In the genomic region with DNA sequence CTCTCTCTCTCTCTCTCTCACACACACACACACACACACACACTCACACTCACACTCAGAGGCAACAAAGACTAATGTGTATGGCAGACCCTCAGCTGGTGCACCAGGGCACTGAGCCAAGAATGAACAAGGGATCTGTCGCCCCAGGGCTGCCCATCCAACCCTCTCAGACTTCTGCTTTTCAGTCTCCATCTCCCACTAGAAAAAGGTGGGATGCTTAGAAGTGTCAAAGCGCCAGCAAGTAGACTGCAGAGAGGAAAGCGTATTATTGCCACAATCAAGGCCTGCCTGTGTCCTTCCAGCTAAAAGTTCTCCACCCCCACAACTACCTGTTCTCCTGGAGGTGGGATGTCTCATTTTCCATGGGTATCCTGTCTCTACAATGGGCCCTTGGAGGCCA, we compare ENCODE assay signal across 9 mouse cellular contexts. TPM values are rescaled to one million over a fixed set of nuclear protein-coding genes. Genes with fewer than 3 reads are reported as not detected.
DNase-seq lines count a peak whose midpoint lies in the region; ATAC-seq and TF ChIP-seq lines count a peak whose summit lies in the region.
"Had no signal": no experiment of that assay in that cellular context is flagged by ENCODE, and none has a peak within 500 bp of the region (broad histone marks: within the 10 kb centered on the region; RNA-seq: fewer than 3 reads in every experiment).

No protein-coding gene starts in this region.

- H3K27ac ChIP-seq in hindbrain, embryonic 10.5 days, result no peak overlapping the region
- H3K27ac ChIP-seq in hindbrain, embryonic 11.5 days (ENCODE audit: low read depth, low read length), result no peak overlapping the region
- H3K27ac ChIP-seq in embryonic facial prominence, embryonic 15.5 days (replicated peaks), result no peak overlapping the region
- H3K27ac ChIP-seq in limb, embryonic 13.5 days, result no peak overlapping the region

- no peak for TF ChIP-seq CTCF in E14TG2a.4 (conservative IDR thresholded peaks at IDR 0.05; ENCODE audit: low read length)

- no peak for DNase-seq in hindbrain, embryonic 10.5 days (ENCODE audit: low spot score)
- DNase-seq in hindbrain, embryonic 11.5 days (ENCODE audit: low spot score), result no peak
- no peak for DNase-seq in frontal cortex, postnatal 14 days (ENCODE audit: low spot score in 2 of 2)
- no peak for DNase-seq in layer of hippocampus, adult 9-10 months (ENCODE audit: low spot score)
- no peak for DNase-seq in layer of hippocampus, postnatal 14 days (ENCODE audit: low spot score in 2 of 2)

- H3K9me3 ChIP-seq in hindbrain, embryonic 10.5 days, result no peaks in the 10 kb centered on the region
- no peaks in the 10 kb centered on the region for H3K9me3 ChIP-seq in hindbrain, embryonic 11.5 days (ENCODE audit: control insufficient read depth, low read length)
- H3K9me3 ChIP-seq in E14TG2a.4 (ENCODE audit: low read length), result no peaks in the 10 kb centered on the region
- no peaks in the 10 kb centered on the region for H3K9me3 ChIP-seq in embryonic facial prominence, embryonic 15.5 days (replicated peaks)
- H3K9me3 ChIP-seq in limb, embryonic 13.5 days, result no peaks in the 10 kb centered on the region

- peaks cover 50% of the 10 kb centered on the region for H3K27me3 ChIP-seq in hindbrain, embryonic 10.5 days (ENCODE audit: insufficient read depth, poor library complexity, severe bottlenecking)
- peaks cover 9% of the 10 kb centered on the region; the same call in 1 of the 2 replicates for H3K27me3 ChIP-seq in hindbrain, embryonic 11.5 days (ENCODE audit: control insufficient read depth, insufficient read depth, low read length)
- H3K27me3 ChIP-seq in E14TG2a.4 (ENCODE audit: insufficient read depth, low read length), result peaks cover 54% of the 10 kb centered on the region
- H3K27me3 ChIP-seq in embryonic facial prominence, embryonic 15.5 days, result no peaks in the 10 kb centered on the region
- H3K27me3 ChIP-seq in limb, embryonic 13.5 days, result no peaks in the 10 kb centered on the region
- H3K27me3 ChIP-seq: Patski had no signal

- H3K36me3 ChIP-seq in hindbrain, embryonic 10.5 days, result no peaks in the 10 kb centered on the region
- no peaks in the 10 kb centered on the region for H3K36me3 ChIP-seq in hindbrain, embryonic 11.5 days (ENCODE audit: control insufficient read depth, insufficient read depth, low read length)
- H3K36me3 ChIP-seq in E14TG2a.4 (ENCODE audit: insufficient read depth, low read length), result no peaks in the 10 kb centered on the region
- H3K36me3 ChIP-seq in embryonic facial prominence, embryonic 15.5 days, result no peaks in the 10 kb centered on the region
- no peaks in the 10 kb centered on the region for H3K36me3 ChIP-seq in limb, embryonic 13.5 days

- H3K4me2 ChIP-seq in hindbrain, embryonic 11.5 days (replicated peaks; ENCODE audit: low read depth, low read length), result no peak overlapping the region
- peak overlapping the region; percentile 70 for H3K4me2 ChIP-seq in embryonic facial prominence, embryonic 15.5 days (replicated peaks)
- H3K4me2 ChIP-seq in limb, embryonic 13.5 days (replicated peaks), result peak overlapping the region; percentile 81

- 85% methylated on average over 3 of the region's 3 CpGs for WGBS in hindbrain, embryonic 10.5 days
- 87% methylated on average over 3 of the region's 3 CpGs for WGBS in hindbrain, embryonic 11.5 days
- WGBS in embryonic facial prominence, embryonic 15.5 days, result 77% methylated on average over 3 of the region's 3 CpGs
- WGBS in limb, embryonic 13.5 days, result 76% methylated on average over 3 of the region's 3 CpGs

- 0 out of 2 replicates have a peak overlapping the region, but pooled peaks have one; percentile 85 for H3K4me3 ChIP-seq in hindbrain, embryonic 10.5 days
- H3K4me3 ChIP-seq in hindbrain, embryonic 11.5 days (ENCODE audit: low read depth, low read length), result no peak overlapping the region
- H3K4me3 ChIP-seq in E14TG2a.4 (replicated peaks; ENCODE audit: low read length), result peak overlapping the region; percentile 93
- H3K4me3 ChIP-seq in embryonic facial prominence, embryonic 15.5 days (replicated peaks), result peak overlapping the region; percentile 87; the same call in 1 of the 2 replicates
- peak overlapping the region; percentile 82; the same call in 1 of the 2 replicates for H3K4me3 ChIP-seq in limb, embryonic 13.5 days

- no peak for ATAC-seq in hindbrain, embryonic 11.5 days (ENCODE audit: low FRiP score)
- no peak for ATAC-seq in embryonic facial prominence, embryonic 15.5 days (ENCODE audit: insufficient number of reproducible peaks, low FRiP score, low TSS enrichment, low read depth)
- ATAC-seq in limb, embryonic 13.5 days (ENCODE audit: low FRiP score, low read depth), result no peak

- peaks cover 49% of the 10 kb centered on the region for H3K4me1 ChIP-seq in hindbrain, embryonic 10.5 days (replicated peaks)
- no peaks in the 10 kb centered on the region for H3K4me1 ChIP-seq in hindbrain, embryonic 11.5 days (replicated peaks; ENCODE audit: control insufficient read depth, insufficient read depth, low read length)
- peaks cover 40% of the 10 kb centered on the region for H3K4me1 ChIP-seq in E14TG2a.4 (replicated peaks; ENCODE audit: low read depth, low read length)
- peaks cover 44% of the 10 kb centered on the region for H3K4me1 ChIP-seq in embryonic facial prominence, embryonic 15.5 days
- H3K4me1 ChIP-seq in limb, embryonic 13.5 days, result peaks cover 39% of the 10 kb centered on the region

- no peak overlapping the region for H3K9ac ChIP-seq in hindbrain, embryonic 11.5 days (ENCODE audit: low read depth, low read length)
- no peak overlapping the region for H3K9ac ChIP-seq in embryonic facial prominence, embryonic 15.5 days
- no peak overlapping the region for H3K9ac ChIP-seq in limb, embryonic 13.5 days

RNA-seq across cellular contexts. Expression of a gene that starts 1.4 kb away (rescaled TPM):
- polyA plus RNA-seq in hindbrain, embryonic 10.5 days (2016; fragmentation: Nextera tagmentation; extraction: Ambion mirVana), result 25.8 and 27.4 TPM in 2 replicates
- polyA plus RNA-seq in hindbrain, embryonic 11.5 days (2014; fragmentation: Nextera tagmentation; extraction: Ambion mirVana), result 20.3 and 27.4 TPM in 2 replicates
- polyA plus RNA-seq in embryonic facial prominence, embryonic 15.5 days (2015; fragmentation: Nextera tagmentation; extraction: Ambion mirVana), result 69.4 and 82.2 TPM in 2 replicates
- 58.0 and 64.7 TPM in 2 replicates for polyA plus RNA-seq in limb, embryonic 13.5 days (2015; fragmentation: Nextera tagmentation; extraction: Ambion mirVana)
- total RNA-seq in layer of hippocampus, postnatal 14 days (2021), result 10 to 100 TPM; 17.1 to 18.4 TPM

RNA-seq across cellular contexts. Expression of a gene that starts 27.2 kb away (rescaled TPM):
- polyA plus RNA-seq in hindbrain, embryonic 10.5 days (2016; fragmentation: Nextera tagmentation; extraction: Ambion mirVana), result 26.3 and 28.3 TPM in 2 replicates
- polyA plus RNA-seq in hindbrain, embryonic 11.5 days (2014; fragmentation: Nextera tagmentation; extraction: Ambion mirVana), result 20.6 and 21.5 TPM in 2 replicates
- 61.1 and 62.7 TPM in 2 replicates for polyA plus RNA-seq in embryonic facial prominence, embryonic 15.5 days (2015; fragmentation: Nextera tagmentation; extraction: Ambion mirVana)
- polyA plus RNA-seq in limb, embryonic 13.5 days (2015; fragmentation: Nextera tagmentation; extraction: Ambion mirVana), result 47.1 and 50.5 TPM in 2 replicates
- 10 to 100 TPM; 24.4 to 26.4 TPM for total RNA-seq in layer of hippocampus, postnatal 14 days (2021)

RNA-seq across cellular contexts. Expression of a gene that starts 34.1 kb away (rescaled TPM):
- polyA plus RNA-seq in hindbrain, embryonic 10.5 days (2016; fragmentation: Nextera tagmentation; extraction: Ambion mirVana), result 1.4 and 1.6 TPM in 2 replicates
- polyA plus RNA-seq in hindbrain, embryonic 11.5 days (2014; fragmentation: Nextera tagmentation; extraction: Ambion mirVana), result 0.63 and 0.73 TPM in 2 replicates
- 2.3 and 3.7 TPM in 2 replicates for polyA plus RNA-seq in embryonic facial prominence, embryonic 15.5 days (2015; fragmentation: Nextera tagmentation; extraction: Ambion mirVana)
- 1.8 and 1.9 TPM in 2 replicates for polyA plus RNA-seq in limb, embryonic 13.5 days (2015; fragmentation: Nextera tagmentation; extraction: Ambion mirVana)
- 1 to 10 TPM; 2.6 to 3.7 TPM for total RNA-seq in layer of hippocampus, postnatal 14 days (2021)
- polyA plus RNA-seq: Patski had no signal
